Mouse (Mus musculus) thymus, adult 18-20 months (tissue): ENCODE data around the gene Trappc6b.

Experiments
- DNase-seq, 2 experiments: peaks; one replicate each; pipeline ENCODE4 v3.0.0; 2022; ENCODE audit warnings: mixed read lengths in 2 of 2

Trappc6b gene

GRCm38 (mm10) chr12:59053976-59054375, 7.3 kb downstream of the Trappc6b start:
- no peak for DNase-seq

DNA sequence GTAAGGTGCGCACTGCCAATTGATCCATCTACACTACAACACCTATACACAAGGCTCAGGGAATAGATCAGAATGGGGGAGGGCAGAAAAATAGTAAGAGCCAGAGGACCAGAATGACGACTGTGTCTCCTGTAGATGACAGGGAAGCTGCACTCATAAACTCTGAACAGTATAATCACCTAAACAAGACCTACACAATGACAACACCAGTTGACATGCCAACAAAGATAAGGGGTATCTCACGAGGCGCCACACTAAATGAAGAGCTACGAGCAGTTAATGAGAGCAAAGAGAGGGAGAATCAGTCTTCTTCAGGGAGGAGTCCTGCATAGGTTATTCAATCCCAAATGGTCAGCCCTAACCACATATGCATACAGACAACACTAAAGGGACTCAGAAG, 8.1 kb downstream of the Trappc6b start:
- no peak for DNase-seq

DNA sequence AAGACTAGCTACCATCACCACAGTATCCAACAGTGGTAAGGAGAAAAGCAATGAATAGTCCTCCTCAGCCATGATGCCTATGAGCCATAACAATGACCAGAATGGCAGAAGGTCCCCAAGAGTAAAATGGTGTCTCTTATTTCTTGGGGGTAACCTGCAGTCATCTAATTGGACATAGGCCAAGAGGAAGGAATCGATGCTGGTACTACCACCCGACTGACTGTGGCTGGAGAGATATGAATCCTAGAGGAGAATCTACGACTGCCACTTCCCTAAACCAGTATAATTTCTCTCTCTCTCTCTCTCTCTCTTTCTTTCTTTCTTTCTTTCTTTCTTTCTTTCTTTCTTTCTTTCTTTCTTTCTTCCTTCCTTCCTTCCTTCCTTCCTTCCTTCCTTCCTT, 8.8 kb downstream of the Trappc6b start:
- no peak for DNase-seq

GRCm38 (mm10) chr12:59040851-59041250, 20.4 kb downstream of the Trappc6b start:
- no peak for DNase-seq

- DNase-seq: no peak
These were observed 21.1 kb downstream of the Trappc6b start for GRCm38 (mm10) chr12:59039971-59040844.

DNA sequence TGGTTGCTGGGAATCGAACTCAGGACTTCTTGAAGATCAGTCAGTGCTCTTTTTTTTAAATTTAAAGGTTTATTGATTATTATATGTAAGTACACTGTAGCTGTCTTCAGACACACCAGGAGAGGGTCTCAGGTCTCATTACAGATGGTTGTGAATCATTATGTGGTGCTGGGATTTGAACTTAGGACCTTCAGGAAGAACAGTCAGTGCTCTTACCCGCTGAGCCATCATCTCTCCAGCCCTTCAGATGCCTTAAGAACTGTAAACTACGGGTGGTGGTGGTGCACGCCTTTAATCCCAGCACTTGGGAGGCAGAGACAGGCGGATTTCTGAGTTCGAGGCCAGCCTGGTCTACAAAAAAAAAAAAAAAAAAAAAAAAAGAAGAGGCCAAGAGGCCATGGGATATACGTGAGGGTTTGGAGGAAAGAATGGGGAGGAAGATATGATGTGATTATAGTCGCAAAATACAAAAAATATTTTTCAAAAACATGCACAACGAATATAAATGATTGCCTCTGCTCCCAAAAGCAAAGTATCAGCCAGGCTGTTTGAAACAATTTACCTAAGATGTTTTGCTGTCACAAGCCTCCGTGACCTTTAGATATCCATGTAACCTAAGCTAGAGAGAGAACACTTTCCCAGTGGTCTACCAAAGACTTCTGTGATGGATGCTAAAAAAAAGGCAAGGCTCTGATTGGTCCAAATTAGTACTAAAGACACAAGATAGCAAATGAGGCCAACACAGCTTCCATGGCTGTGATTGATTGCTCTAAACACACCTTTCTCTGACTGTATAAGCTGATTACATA, 21.9 kb downstream of the Trappc6b start:
- no peak for DNase-seq

GRCm38 (mm10) chr12:59032101-59032500, 29.2 kb downstream of the Trappc6b start:
- DNase-seq: peak in 1 of 2 experiments; percentile 5

DNA sequence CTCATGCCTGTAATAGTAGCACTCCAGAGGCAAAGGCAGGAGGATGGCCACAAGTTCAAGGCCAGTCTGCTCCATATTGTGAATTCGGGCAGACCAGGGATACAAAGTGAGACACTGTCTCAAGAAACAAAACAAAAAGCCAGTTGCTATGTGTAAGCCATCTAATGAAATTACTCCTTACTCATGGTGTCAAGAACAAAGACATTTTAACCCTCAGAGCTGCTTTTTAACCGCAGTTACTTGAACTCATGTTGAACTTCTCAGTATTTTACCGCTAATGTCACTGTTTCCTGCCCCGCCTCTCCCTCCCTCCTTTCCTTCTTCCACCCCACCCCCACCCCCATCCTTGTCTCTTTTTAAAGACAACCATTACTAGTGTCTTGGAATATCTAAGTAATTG, 40.0 kb downstream of the Trappc6b start:
- DNase-seq: no peak

GRCm38 (mm10) chr12:59019891-59020290, 41.4 kb downstream of the Trappc6b start:
- DNase-seq: no peak

- DNase-seq: no peak
These were observed 43.3 kb downstream of the Trappc6b start for GRCm38 (mm10) chr12:59017970-59018369.

- DNase-seq: peak; percentile 87 to 89
These were observed 48.0 kb downstream of the Trappc6b start, which contains the start of gene Gemin2 for GRCm38 (mm10) chr12:59013234-59013633. TSS of gene Gemin2 (plus strand) at chr12:59013393.

- DNase-seq: no peak
These were observed 48.6 kb downstream of the Trappc6b start for GRCm38 (mm10) chr12:59012710-59013091.

GRCm38 (mm10) chr12:59011844-59012709, 49.2 kb downstream of the Trappc6b start, which contains the start of gene Sec23a:
TSS of gene Sec23a (minus strand) at chr12:59012017.
- peak; percentile 97 to 98 for DNase-seq

GRCm38 (mm10) chr12:59011275-59011843, 49.9 kb downstream of the Trappc6b start:
- no peak for DNase-seq

DNA sequence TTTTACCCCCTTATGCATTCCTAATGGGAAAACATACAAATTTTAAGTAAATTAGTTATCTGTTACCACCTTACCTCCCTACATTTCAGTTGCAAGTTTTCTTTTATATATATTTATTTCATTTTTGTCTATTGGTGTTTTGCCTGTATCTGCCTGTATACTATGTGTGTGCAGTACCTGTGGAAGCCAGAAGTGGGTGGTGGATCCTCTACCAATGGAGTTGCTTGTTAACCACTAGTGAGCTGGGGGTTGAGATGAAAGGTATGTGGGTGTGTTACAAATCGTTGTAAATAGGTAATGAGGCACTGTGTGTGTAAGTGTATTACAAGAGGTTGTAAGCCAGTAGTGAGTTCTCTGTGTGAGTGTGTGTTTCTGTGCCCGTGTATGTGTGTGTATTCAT, 50.8 kb downstream of the Trappc6b start:
- DNase-seq: no peak
